Mouse (Mus musculus) gastrocnemius, postnatal 4 days (tissue): ENCODE measurements around the gene Shisa3. TPM values are rescaled to one million over a fixed set of nuclear protein-coding genes. Genes with fewer than 3 reads are reported as not detected.

Source experiments
- microRNA-seq: library from miRNA; unstranded; fragments of <30 nt; microRNA quantifications from one replicate; pipeline ENCODE4 v1.2.0, GENCODE M21; 2021
- total RNA-seq, 2 experiments: library from RNA; stranded (reverse); gene quantifications; 2 replicates each; pipeline ENCODE4 v1.2.3; 2021

Gene Shisa3
- total RNA-seq, 2 experiments from 2014 or later, result 3.6 to 4.4 TPM

Small RNA genes lying within 50 kb of the gene (microRNA-seq; reads per million reads assigned to microRNA genes)
- gene Gm23617, result not detected

Other genes with a start within 250 kb of the Shisa3 start
- 1 to 10 TPM; 4.9 to 5.0 TPM for gene Bend4, start 179.6 kb upstream of the Shisa3 start, total RNA-seq
- gene Atp8a1, start 239.6 kb downstream of the Shisa3 start, total RNA-seq, result 10 to 100 TPM; 11.7 to 12.8 TPM